Mouse (Mus musculus): ENCODE measurements around the gene Ggact. TPM values are rescaled to one million over a fixed set of nuclear protein-coding genes. Genes with fewer than 3 reads are reported as not detected.

Gene Ggact
- total RNA-seq, 1 experiment, result 13.6 TPM

DNA sequence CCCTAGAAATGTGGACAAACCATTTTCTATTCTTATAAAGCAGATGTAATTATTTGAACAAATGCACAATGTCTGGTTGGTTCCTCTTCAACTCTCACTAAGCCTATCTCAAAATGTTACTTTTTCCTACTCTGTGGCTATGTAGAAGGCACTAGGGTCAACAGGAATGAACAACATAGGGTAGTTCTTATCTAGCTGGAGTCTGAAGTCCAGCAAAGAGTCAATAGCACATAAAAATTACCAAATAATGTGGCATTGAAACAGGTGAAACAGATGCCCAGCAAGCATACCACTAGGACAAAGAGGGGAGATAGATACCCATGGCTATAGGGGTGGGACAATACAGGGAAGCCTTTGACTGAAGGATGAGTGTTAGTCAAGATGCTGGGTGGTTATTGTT is 2.3 kb downstream of the Ggact start:
- DNase-seq (ENCODE audit: low read depth, low spot score), result no peak
- Histone ChIP-seq H3K36me3 (ENCODE audit: control insufficient read depth, insufficient read depth, low read length, poor library complexity, severe bottlenecking) (no peaks in the 10 kb centered on the region), H3K9ac (ENCODE audit: insufficient read depth, low read depth, low read length, poor library complexity, severe bottlenecking) (no peak overlapping the region), H3K4me1 (ENCODE audit: control insufficient read depth in 2 of 2, insufficient read depth in 2 of 2, low read length in 2 of 2, poor library complexity in 1 of 2) (peaks cover 0 to 4% of the 10 kb centered on the region in 2 experiments; a peak in 2 of 4 replicates), H3K27ac (ENCODE audit: insufficient read depth, low read depth, low read length, poor library complexity, severe bottlenecking) (no peak overlapping the region), H3K9me3 (ENCODE audit: control insufficient read depth, insufficient read depth, low read depth, low read length) (no peaks in the 10 kb centered on the region), H3K4me3 (ENCODE audit: insufficient read depth in 1 of 2, low read depth in 1 of 2, low read length in 2 of 2, poor library complexity in 1 of 2, severe bottlenecking in 1 of 2) (no peak overlapping the region)
- TF ChIP-seq ZNF384 (IDR thresholded peaks at IDR 0.05; ENCODE audit: low read depth, low read length), result no peak
- TF ChIP-seq HCFC1 (IDR thresholded peaks at IDR 0.05; ENCODE audit: borderline replicate concordance, insufficient read depth, low read length), result no peak
- TF ChIP-seq ZC3H11A (IDR thresholded peaks at IDR 0.05; ENCODE audit: borderline replicate concordance, low read depth, low read length), result no peak
- no peak for TF ChIP-seq CHD2 (IDR thresholded peaks at IDR 0.05; ENCODE audit: low read depth, low read length)
- no peak for TF ChIP-seq MAFK (IDR thresholded peaks at IDR 0.05; ENCODE audit: insufficient read depth, low read depth, low read length)
- in situ Hi-C loops (cut with MboI; ENCODE audit: low sequenced_read_pairs in 2 of 2, unreplicated experiment in 2 of 2), result no loop called here

DNA sequence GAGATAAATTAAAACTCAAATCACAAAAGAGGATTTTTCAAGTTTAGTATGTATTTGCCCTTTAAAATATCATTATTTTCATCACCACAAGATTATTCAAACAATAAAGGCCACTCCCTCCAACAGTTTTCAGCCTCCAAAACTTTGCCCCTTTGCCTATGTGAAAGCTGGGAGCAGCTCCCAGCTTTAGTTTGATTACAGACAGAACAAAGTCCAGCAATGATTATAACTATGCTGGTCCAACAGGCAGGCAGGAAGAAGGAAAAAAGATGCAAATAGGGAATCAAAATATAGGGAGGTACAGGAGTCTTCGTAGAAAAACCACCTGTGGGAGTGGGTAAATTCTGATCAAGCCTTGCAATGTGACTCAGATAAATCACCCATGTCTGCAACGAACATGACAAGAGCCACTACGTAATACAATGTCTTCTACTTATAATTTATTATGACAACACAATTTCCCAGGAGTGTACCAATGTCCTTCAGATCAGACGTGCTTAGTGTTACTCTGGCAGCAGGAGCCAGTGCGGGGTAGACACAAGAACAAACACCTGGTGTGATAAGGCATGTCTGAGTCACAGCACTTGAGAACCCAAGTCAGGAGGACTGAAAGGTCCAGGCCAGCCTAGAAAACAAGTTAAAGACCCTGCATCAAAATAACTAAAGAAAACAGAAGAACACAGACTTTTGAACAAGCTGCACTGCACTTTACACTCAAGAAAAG is 4.0 kb downstream of the Ggact start:
- Histone ChIP-seq H3K9ac (ENCODE audit: insufficient read depth, low read depth, low read length, poor library complexity, severe bottlenecking) (no peak overlapping the region), H3K9me3 (ENCODE audit: control insufficient read depth, insufficient read depth, low read depth, low read length) (no peaks in the 10 kb centered on the region), H3K36me3 (ENCODE audit: control insufficient read depth, insufficient read depth, low read length, poor library complexity, severe bottlenecking) (no peaks in the 10 kb centered on the region), H3K4me1 (ENCODE audit: control insufficient read depth in 2 of 2, insufficient read depth in 2 of 2, low read length in 2 of 2, poor library complexity in 1 of 2) (peaks cover 0 to 4% of the 10 kb centered on the region in 2 experiments; a peak in 2 of 4 replicates), H3K27ac (ENCODE audit: insufficient read depth, low read depth, low read length, poor library complexity, severe bottlenecking) (no peak overlapping the region), H3K4me3 (ENCODE audit: insufficient read depth in 1 of 2, low read depth in 1 of 2, low read length in 2 of 2, poor library complexity in 1 of 2, severe bottlenecking in 1 of 2) (no peak overlapping the region)
- in situ Hi-C loops (cut with MboI; ENCODE audit: low sequenced_read_pairs in 2 of 2, unreplicated experiment in 2 of 2), result no loop called here
- no peak for DNase-seq (ENCODE audit: low read depth, low spot score)
- TF ChIP-seq HCFC1 (IDR thresholded peaks at IDR 0.05; ENCODE audit: borderline replicate concordance, insufficient read depth, low read length), result no peak
- TF ChIP-seq ZNF384 (IDR thresholded peaks at IDR 0.05; ENCODE audit: low read depth, low read length), result no peak
- no peak for TF ChIP-seq MAFK (IDR thresholded peaks at IDR 0.05; ENCODE audit: insufficient read depth, low read depth, low read length)
- TF ChIP-seq CHD2 (IDR thresholded peaks at IDR 0.05; ENCODE audit: low read depth, low read length), result no peak
- no peak for TF ChIP-seq ZC3H11A (IDR thresholded peaks at IDR 0.05; ENCODE audit: borderline replicate concordance, low read depth, low read length)

DNA sequence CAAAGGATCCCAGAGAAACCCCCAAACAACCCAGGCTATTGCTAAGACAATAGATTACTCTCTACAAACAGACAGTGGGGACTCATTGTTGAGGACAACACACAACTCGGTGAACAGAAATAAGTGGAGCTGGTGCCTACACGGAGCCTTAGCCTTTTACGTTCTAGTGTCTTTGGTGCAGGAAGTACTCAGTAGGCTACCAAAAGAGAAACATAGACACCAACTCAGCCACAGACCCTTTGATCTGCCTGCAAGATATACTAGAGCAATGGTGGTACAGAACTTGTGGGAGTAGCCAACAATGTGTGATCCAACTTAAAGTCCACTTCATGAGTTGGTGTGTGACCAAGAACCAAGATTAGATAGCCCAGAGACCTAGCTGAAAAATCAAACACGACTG is 5.5 kb downstream of the Ggact start:
- Histone ChIP-seq H3K4me1 (ENCODE audit: control insufficient read depth in 2 of 2, insufficient read depth in 2 of 2, low read length in 2 of 2, poor library complexity in 1 of 2) (peaks cover 0 to 4% of the 10 kb centered on the region in 2 experiments; a peak in 2 of 4 replicates), H3K36me3 (ENCODE audit: control insufficient read depth, insufficient read depth, low read length, poor library complexity, severe bottlenecking) (no peaks in the 10 kb centered on the region), H3K4me3 (ENCODE audit: insufficient read depth in 1 of 2, low read depth in 1 of 2, low read length in 2 of 2, poor library complexity in 1 of 2, severe bottlenecking in 1 of 2) (no peak overlapping the region), H3K9ac (ENCODE audit: insufficient read depth, low read depth, low read length, poor library complexity, severe bottlenecking) (no peak overlapping the region), H3K27ac (ENCODE audit: insufficient read depth, low read depth, low read length, poor library complexity, severe bottlenecking) (no peak overlapping the region), H3K9me3 (ENCODE audit: control insufficient read depth, insufficient read depth, low read depth, low read length) (no peaks in the 10 kb centered on the region)
- TF ChIP-seq CHD2 (IDR thresholded peaks at IDR 0.05; ENCODE audit: low read depth, low read length) (no peak), ZC3H11A (IDR thresholded peaks at IDR 0.05; ENCODE audit: borderline replicate concordance, low read depth, low read length) (no peak), HCFC1 (IDR thresholded peaks at IDR 0.05; ENCODE audit: borderline replicate concordance, insufficient read depth, low read length) (no peak), ZNF384 (IDR thresholded peaks at IDR 0.05; ENCODE audit: low read depth, low read length) (no peak), MAFK (IDR thresholded peaks at IDR 0.05; ENCODE audit: insufficient read depth, low read depth, low read length) (no peak)
- in situ Hi-C loops (cut with MboI; ENCODE audit: low sequenced_read_pairs in 2 of 2, unreplicated experiment in 2 of 2), result no loop called here
- DNase-seq (ENCODE audit: low read depth, low spot score), result no peak

DNA sequence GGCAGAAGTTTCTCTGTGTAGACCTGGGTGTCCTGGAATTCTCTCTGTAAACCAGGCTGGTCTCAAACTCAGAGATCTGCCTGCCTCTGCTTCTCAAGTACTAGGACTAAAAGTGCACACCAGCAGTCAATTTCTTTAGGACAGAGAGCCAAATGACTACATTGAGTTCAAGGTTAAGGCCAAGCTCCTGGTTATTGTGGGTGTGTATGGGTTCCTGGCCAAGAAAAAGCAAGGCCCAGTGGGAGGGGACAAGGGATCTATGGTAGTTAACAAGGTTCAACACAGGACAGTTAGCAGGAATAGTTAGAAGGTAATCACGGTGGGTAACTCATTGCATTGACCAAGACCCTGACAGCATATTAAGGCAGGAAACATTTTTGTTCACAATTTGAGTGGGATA is 8.6 kb downstream of the Ggact start:
- H3K9ac ChIP-seq (ENCODE audit: insufficient read depth, low read depth, low read length, poor library complexity, severe bottlenecking), result no peak overlapping the region
- H3K9me3 ChIP-seq (ENCODE audit: control insufficient read depth, insufficient read depth, low read depth, low read length), result no peaks in the 10 kb centered on the region
- H3K4me1 ChIP-seq (ENCODE audit: control insufficient read depth in 2 of 2, insufficient read depth in 2 of 2, low read length in 2 of 2, poor library complexity in 1 of 2), result no peaks in the 10 kb centered on the region
- no peak overlapping the region for H3K27ac ChIP-seq (ENCODE audit: insufficient read depth, low read depth, low read length, poor library complexity, severe bottlenecking)
- no peak for DNase-seq (ENCODE audit: low read depth, low spot score)
- in situ Hi-C loops (cut with MboI; ENCODE audit: low sequenced_read_pairs in 2 of 2, unreplicated experiment in 2 of 2), result no loop called here
- TF ChIP-seq HCFC1 (IDR thresholded peaks at IDR 0.05; ENCODE audit: borderline replicate concordance, insufficient read depth, low read length) (no peak), ZC3H11A (IDR thresholded peaks at IDR 0.05; ENCODE audit: borderline replicate concordance, low read depth, low read length) (no peak), ZNF384 (IDR thresholded peaks at IDR 0.05; ENCODE audit: low read depth, low read length) (no peak), CHD2 (IDR thresholded peaks at IDR 0.05; ENCODE audit: low read depth, low read length) (no peak), MAFK (IDR thresholded peaks at IDR 0.05; ENCODE audit: insufficient read depth, low read depth, low read length) (no peak)
- no peak overlapping the region for H3K4me3 ChIP-seq (ENCODE audit: insufficient read depth in 1 of 2, low read depth in 1 of 2, low read length in 2 of 2, poor library complexity in 1 of 2, severe bottlenecking in 1 of 2)
- H3K36me3 ChIP-seq (ENCODE audit: control insufficient read depth, insufficient read depth, low read length, poor library complexity, severe bottlenecking), result no peaks in the 10 kb centered on the region

Measured in ES-E14 (cell line).